Mouse (Mus musculus) limb, embryonic 11.5 days (tissue): Measurements from ENCODE around the gene Gm7030. TPM values are rescaled to one million over a fixed set of nuclear protein-coding genes. Genes with fewer than 3 reads are reported as not detected.
A peak's percentile ranks its signal among the peaks of the same experiment; 100 is the strongest.
"Not testable (repeated sequence)": the region's sequence is repeated elsewhere in the genome, so short reads cannot be mapped to it uniquely, and the experiment has no call there.

Experiments used
- ATAC-seq: fragments of 200-750 bp; cut with Nextera tagmentation; 2 replicates; pipeline ENCODE4 v1.8.0; 2017; ENCODE audit warnings: low read depth; ENCODE audit not compliant: insufficient number of reproducible peaks, low FRiP score, low TSS enrichment
- DNase-seq: peaks from one replicate; pipeline ENCODE4 v3.0.0-alpha.2; 2015; ENCODE audit warnings: low spot score
- H3K27ac ChIP-seq: fragments of 300-500 bp; sonication (generic); replicated peaks from 2 replicates; pipeline ENCODE4 v1.5.1; 2014; ENCODE audit warnings: low read depth, mild to moderate bottlenecking, low read length
- H3K27me3 ChIP-seq: fragments of 300-500 bp; sonication (generic); 2 replicates; pipeline ENCODE4 v1.6.1; 2014; ENCODE audit warnings: mild to moderate bottlenecking, low read length, mixed read lengths; ENCODE audit not compliant: control insufficient read depth, insufficient read depth
- H3K36me3 ChIP-seq: fragments of 300-500 bp; sonication (generic); 2 replicates; pipeline ENCODE4 v1.6.1; 2014; ENCODE audit warnings: mild to moderate bottlenecking, low read length, moderate library complexity, mixed read lengths; ENCODE audit not compliant: control insufficient read depth, insufficient read depth
- H3K4me1 ChIP-seq: fragments of 300-500 bp; sonication (generic); 2 replicates; pipeline ENCODE4 v1.6.1; 2014; ENCODE audit warnings: low read length, mixed read lengths; ENCODE audit not compliant: control insufficient read depth, insufficient read depth
- H3K4me2 ChIP-seq: fragments of 300-500 bp; sonication (generic); 2 replicates; pipeline ENCODE4 v1.6.1; 2014; ENCODE audit warnings: low read depth, mild to moderate bottlenecking, moderate library complexity; ENCODE audit not compliant: severe bottlenecking
- H3K4me3 ChIP-seq: fragments of 300-500 bp; sonication (generic); 2 replicates; pipeline ENCODE4 v1.5.1; 2014; ENCODE audit warnings: low read depth, low read length
- H3K9ac ChIP-seq: fragments of 300-500 bp; sonication (generic); 2 replicates; pipeline ENCODE4 v1.6.1; 2014; ENCODE audit warnings: mild to moderate bottlenecking, low read length
- H3K9me3 ChIP-seq: fragments of 300-500 bp; sonication (generic); 2 replicates; pipeline ENCODE4 v1.6.1; 2016; ENCODE audit warnings: low read length; ENCODE audit not compliant: control insufficient read depth
- WGBS: fragments of 180-500 bp; shearing (Covaris S2); extraction: QIAGEN DNeasy Blood & Tissue Kit; methylation state at CpG from one replicate; pipeline ENCODE4 v1.1.7; 2014; 5-methylcytosine and 5-hydroxymethylcytosine counted together
- polyA plus RNA-seq: library from polyadenylated mRNA; unstranded; fragments of >200 nt; fragmentation: Nextera tagmentation; extraction: Ambion mirVana; gene quantifications from 2 replicates; pipeline ENCODE4 v1.2.1, GENCODE M21; 2014

Gm7030 gene
- polyA plus RNA-seq, 1 experiment from 2014 or later = not detected

GRCm38 (mm10) chr17:36120839-36121238, 8.4 kb downstream of the Gm7030 start:
- not testable (repeated sequence) for DNase-seq, H3K27ac ChIP-seq, H3K4me2 ChIP-seq, ATAC-seq, H3K4me3 ChIP-seq, H3K9ac ChIP-seq, H3K36me3 ChIP-seq, H3K4me1 ChIP-seq, H3K9me3 ChIP-seq
- 22% methylated on average over 18 of the region's 18 CpGs for WGBS
- H3K27me3 ChIP-seq = peaks cover 16% of the 10 kb centered on the region

DNA sequence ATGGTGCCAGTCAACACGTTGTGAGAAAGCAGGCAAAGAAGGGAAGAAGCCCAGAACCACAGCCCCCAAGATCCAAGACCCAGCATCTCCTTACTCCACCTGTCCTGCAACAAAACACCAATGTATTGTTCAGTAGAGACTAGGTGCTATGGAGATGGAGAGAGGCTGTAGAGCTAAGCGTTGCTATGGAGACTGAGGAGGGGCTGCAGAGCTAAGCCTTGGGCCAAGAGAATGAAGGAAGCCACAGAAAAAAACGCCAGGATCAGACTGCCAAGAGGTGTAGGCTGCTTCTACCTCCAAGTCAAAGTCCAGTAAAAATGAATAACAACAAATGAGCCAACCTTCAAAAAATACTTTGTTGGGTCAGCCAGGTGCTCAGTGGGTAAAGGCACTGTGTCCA, 12.7 kb downstream of the Gm7030 start:
- DNase-seq, ATAC-seq: not testable (repeated sequence)
- peaks cover 11% of the 10 kb centered on the region for H3K27me3 ChIP-seq

DNA sequence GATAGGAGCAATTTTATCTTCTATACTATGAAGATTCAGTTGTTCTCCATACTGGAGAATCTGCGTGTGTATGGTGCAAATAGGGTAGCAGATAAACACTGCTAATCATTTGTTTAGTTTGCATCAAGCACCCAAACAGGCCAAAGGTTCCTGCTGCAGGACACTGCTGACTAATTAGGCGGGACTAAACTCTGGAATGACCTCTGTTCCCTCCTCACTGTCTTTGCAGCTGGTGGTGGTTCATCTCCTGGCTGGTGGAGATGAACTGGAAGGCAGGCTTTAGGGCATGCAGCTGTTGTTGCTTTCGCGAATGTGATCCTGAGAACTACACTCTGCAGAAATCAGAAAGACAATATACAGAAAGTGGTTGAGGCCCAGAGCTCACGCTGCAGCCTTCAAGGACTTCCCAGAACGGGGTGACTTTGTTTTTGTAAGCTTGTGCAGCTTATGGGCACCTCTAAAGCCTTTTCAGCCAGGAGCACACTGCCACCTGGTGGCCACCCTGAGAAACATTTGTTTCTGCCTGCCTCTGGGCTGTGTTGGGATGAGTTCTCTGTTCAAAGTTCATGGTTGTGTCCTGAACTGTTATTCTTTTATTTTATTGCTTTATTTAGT, 15.1 kb downstream of the Gm7030 start:
- not testable (repeated sequence) for H3K9me3 ChIP-seq, H3K36me3 ChIP-seq, H3K27ac ChIP-seq, H3K4me1 ChIP-seq, H3K4me2 ChIP-seq, H3K4me3 ChIP-seq, ATAC-seq, H3K9ac ChIP-seq
- H3K27me3 ChIP-seq = peaks cover 14% of the 10 kb centered on the region
- DNase-seq = peak; percentile 47
- 20% methylated on average over 6 of the region's 6 CpGs for WGBS

More for the DNA sequence above, 12.7 kb downstream of the Gm7030 start:
- H3K4me2 ChIP-seq, H3K4me3 ChIP-seq, H3K4me1 ChIP-seq, H3K9me3 ChIP-seq, H3K9ac ChIP-seq, H3K36me3 ChIP-seq, H3K27ac ChIP-seq: not testable (repeated sequence)
- 31% methylated on average over 3 of the region's 3 CpGs for WGBS

GRCm38 (mm10) chr17:36111510-36111868, 17.7 kb downstream of the Gm7030 start:
- not testable (repeated sequence) for H3K9me3 ChIP-seq, H3K9ac ChIP-seq, H3K4me1 ChIP-seq, H3K27ac ChIP-seq, H3K36me3 ChIP-seq
- H3K4me2 ChIP-seq = peak overlapping the region; percentile 53
- DNase-seq (peak; percentile 40), ATAC-seq (peak; percentile 54; the same call in 1 of the 2 replicates)
- 4% methylated on average over 10 of the region's 10 CpGs for WGBS
- H3K27me3 ChIP-seq = peaks cover 14% of the 10 kb centered on the region
- H3K4me3 ChIP-seq = peak overlapping the region; percentile 22

- WGBS = 1% methylated on average over 55 of the region's 57 CpGs
- not testable (repeated sequence) for H3K4me1 ChIP-seq, H3K9me3 ChIP-seq, H3K27ac ChIP-seq, H3K9ac ChIP-seq, H3K36me3 ChIP-seq
- DNase-seq (peak; percentile 47), ATAC-seq (peak; percentile 51)
- Histone ChIP-seq H3K27me3 (peaks cover 14% of the 10 kb centered on the region), H3K4me2 (peak overlapping the region; percentile 53), H3K4me3 (peak overlapping the region; percentile 22)
Measured at GRCm38 (mm10) chr17:36110641-36111509, 18.4 kb downstream of the Gm7030 start.

DNA sequence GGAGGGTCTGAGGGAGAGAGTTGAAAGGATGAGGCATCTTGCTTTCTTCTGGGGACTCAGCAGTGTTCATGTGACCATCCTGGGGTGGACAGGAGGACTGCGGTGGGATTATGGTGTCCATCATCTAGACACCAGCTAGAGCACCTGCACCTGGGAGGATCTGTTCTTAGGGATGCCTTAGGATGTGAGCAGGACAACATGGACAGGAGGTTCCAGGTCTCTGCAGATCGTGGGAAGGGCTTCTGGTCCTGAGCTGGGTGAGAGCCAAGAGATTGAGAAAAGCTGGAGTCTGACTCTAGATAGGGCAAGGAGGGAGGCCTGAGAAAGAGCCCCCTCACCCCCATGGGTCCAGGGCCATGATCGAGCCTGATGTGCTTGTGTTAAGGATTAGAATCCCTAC, 19.1 kb downstream of the Gm7030 start:
- H3K27me3 ChIP-seq = peaks cover 14% of the 10 kb centered on the region
- 61% methylated on average over 3 of the region's 3 CpGs for whole genome bisulfite sequencing

GRCm38 (mm10) chr17:36102091-36102490, 27.1 kb downstream of the Gm7030 start:
- not testable (repeated sequence) for ATAC-seq, H3K4me2 ChIP-seq, DNase-seq, H3K4me3 ChIP-seq, H3K4me1 ChIP-seq, H3K36me3 ChIP-seq, H3K9me3 ChIP-seq, H3K9ac ChIP-seq, H3K27me3 ChIP-seq, H3K27ac ChIP-seq
- 90% methylated on average over 11 of the region's 12 CpGs for WGBS

More for the DNA sequence above, 19.1 kb downstream of the Gm7030 start:
- not testable (repeated sequence) for H3K4me2 ChIP-seq, H3K27ac ChIP-seq, ATAC-seq, H3K4me3 ChIP-seq, H3K9ac ChIP-seq, DNase-seq, H3K9me3 ChIP-seq, H3K4me1 ChIP-seq, H3K36me3 ChIP-seq

DNA sequence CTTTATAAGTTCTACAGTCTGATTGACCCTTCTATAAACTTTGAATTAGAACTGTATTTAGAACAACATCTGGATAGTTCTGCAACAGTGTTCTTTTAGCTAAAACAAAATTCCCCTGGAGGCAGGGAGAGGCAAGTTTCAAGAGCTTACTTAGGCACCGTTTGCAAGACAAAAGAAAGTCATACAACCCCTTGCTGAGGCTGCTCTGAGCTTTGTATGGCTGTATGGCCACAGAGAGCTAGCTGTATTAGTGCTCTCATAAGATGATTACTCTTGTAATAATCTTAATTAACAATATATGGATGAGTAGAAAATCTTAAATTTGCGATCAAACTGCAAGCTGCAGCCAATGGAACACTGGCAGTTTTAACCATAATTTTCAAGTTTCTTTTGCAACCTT, 29.6 kb downstream of the Gm7030 start:
- not testable (repeated sequence) for H3K36me3 ChIP-seq, H3K27ac ChIP-seq, ATAC-seq, H3K4me3 ChIP-seq, H3K9me3 ChIP-seq, H3K9ac ChIP-seq, H3K27me3 ChIP-seq, H3K4me2 ChIP-seq, H3K4me1 ChIP-seq
- peak; percentile 11 for DNase-seq
- 73% methylated on average over 2 of the region's 2 CpGs for WGBS
